Mouse (Mus musculus) telencephalon, adult 2 months (tissue): ENCODE measurements around the gene Gfpt2.

Source experiments
- DNase-seq: peaks from one replicate; pipeline ENCODE4 v3.0.0-alpha.2; 2011; ENCODE audit warnings: low read depth, low spot score

Gfpt2 gene

GRCm38 (mm10) chr11:49837717-49838407, 43.9 kb downstream of the Gfpt2 start:
- no peak for DNase-seq

GRCm38 (mm10) chr11:49840666-49841065, 46.7 kb downstream of the Gfpt2 start:
- no peak for DNase-seq

- DNase-seq, result no peak
Observed at GRCm38 (mm10) chr11:49841886-49842285, 47.9 kb downstream of the Gfpt2 start.

GRCm38 (mm10) chr11:49842718-49843117, 48.7 kb downstream of the Gfpt2 start:
- no peak for DNase-seq

- DNase-seq, result no peak
Observed at GRCm38 (mm10) chr11:49844311-49844710, 50.3 kb downstream of the Gfpt2 start.

GRCm38 (mm10) chr11:49844969-49845368, 51.0 kb downstream of the Gfpt2 start:
- DNase-seq, result no peak

GRCm38 (mm10) chr11:49845958-49846357, 52.0 kb downstream of the Gfpt2 start:
- no peak for DNase-seq

- DNase-seq, result peak; percentile 97
Observed at GRCm38 (mm10) chr11:49846401-49847070, 52.6 kb downstream of the Gfpt2 start, which contains the start of gene Mapk9. TSS of gene Mapk9 (plus strand) at chr11:49846751.

- no peak for DNase-seq
Observed at GRCm38 (mm10) chr11:49847071-49847810, 53.3 kb downstream of the Gfpt2 start.

- DNase-seq, result no peak
Observed at GRCm38 (mm10) chr11:49847811-49848078, 53.8 kb downstream of the Gfpt2 start.

GRCm38 (mm10) chr11:49848080-49848815, 54.3 kb downstream of the Gfpt2 start:
- DNase-seq, result no peak

- no peak for DNase-seq
Observed at GRCm38 (mm10) chr11:49850331-49850730, 56.4 kb downstream of the Gfpt2 start.

- no peak for DNase-seq
Observed at GRCm38 (mm10) chr11:49855144-49855543, 61.2 kb downstream of the Gfpt2 start.

- DNase-seq, result no peak
Observed at GRCm38 (mm10) chr11:49861139-49861538, 67.2 kb downstream of the Gfpt2 start.

GRCm38 (mm10) chr11:49863926-49864325, 69.9 kb downstream of the Gfpt2 start:
- DNase-seq, result no peak

GRCm38 (mm10) chr11:49867320-49867719, 73.3 kb downstream of the Gfpt2 start:
- no peak for DNase-seq

GRCm38 (mm10) chr11:49869762-49870161, 75.8 kb downstream of the Gfpt2 start:
- no peak for DNase-seq

GRCm38 (mm10) chr11:49871914-49872313, 77.9 kb downstream of the Gfpt2 start:
- no peak for DNase-seq

GRCm38 (mm10) chr11:49872779-49873178, 78.8 kb downstream of the Gfpt2 start:
- no peak for DNase-seq

- peak; percentile 64 for DNase-seq
Observed at GRCm38 (mm10) chr11:49876948-49877817, 83.2 kb downstream of the Gfpt2 start.
